In the genomic region with DNA sequence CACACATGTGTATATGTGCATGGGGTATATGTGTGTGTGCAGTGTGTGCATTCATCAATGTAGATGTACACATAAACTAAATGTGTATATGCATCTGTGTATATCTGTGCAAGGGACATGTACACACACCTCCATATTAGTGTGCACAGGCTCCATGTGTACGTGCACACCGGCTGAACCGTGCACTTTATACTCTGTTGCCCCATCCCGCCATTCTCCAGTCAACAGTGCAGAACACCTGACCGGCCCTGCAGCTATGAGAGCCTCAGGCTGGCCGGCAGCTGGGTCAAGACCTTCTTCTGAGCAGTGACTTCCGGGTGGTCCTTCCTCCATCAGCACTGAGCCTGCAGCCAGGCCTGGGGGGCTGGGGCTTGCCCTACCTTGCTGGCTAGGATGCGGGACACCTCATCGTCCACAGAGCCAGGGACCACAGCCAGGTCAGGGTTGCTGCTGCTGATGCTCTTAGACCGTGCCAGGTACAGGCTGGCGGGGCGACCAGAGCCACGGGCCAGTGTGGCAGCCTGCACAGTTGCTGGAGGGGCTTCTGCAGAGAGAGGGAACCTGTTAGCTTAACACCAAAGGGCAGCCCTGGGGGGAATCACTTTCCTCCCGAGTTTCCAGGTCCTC, we compare ENCODE assay signal across 30 mouse cellular contexts. TPM values are rescaled to one million over a fixed set of nuclear protein-coding genes. Genes with fewer than 3 reads are reported as not detected.
A peak's percentile ranks its signal among the peaks of the same experiment; 100 is the strongest.
DNase-seq lines count a peak whose midpoint lies in the region; ATAC-seq and TF ChIP-seq lines count a peak whose summit lies in the region.
"Had no signal": no experiment of that assay in that cellular context is flagged by ENCODE, and none has a peak within 500 bp of the region (broad histone marks: within the 10 kb centered on the region; RNA-seq: fewer than 3 reads in every experiment).

No protein-coding gene starts in this region.

- 0 out of 2 replicates have a peak overlapping the region, but pooled peaks have one; percentile 35 for H3K27ac ChIP-seq in hindbrain, embryonic 10.5 days
- no peak overlapping the region for H3K27ac ChIP-seq in hindbrain, embryonic 16.5 days (ENCODE audit: low read depth, low read length)
- H3K27ac ChIP-seq in liver, embryonic 14.5 days: no peak overlapping the region
- H3K27ac ChIP-seq in liver, embryonic 16.5 days (ENCODE audit: low read length): peak overlapping the region; percentile 52
- H3K27ac ChIP-seq: embryonic facial prominence, embryonic 10.5 days; embryonic facial prominence, embryonic 13.5 days; forebrain, embryonic 10.5 days; forebrain, embryonic 13.5 days; heart, adult 2 months; heart, embryonic 10.5 days; heart, embryonic 13.5 days; hindbrain, embryonic 12.5 days; hindbrain, embryonic 15.5 days had no signal

- H3K27me3 ChIP-seq in hindbrain, embryonic 10.5 days (ENCODE audit: insufficient read depth, poor library complexity, severe bottlenecking): no peaks in the 10 kb centered on the region
- H3K27me3 ChIP-seq in hindbrain, embryonic 16.5 days (replicated peaks; ENCODE audit: control insufficient read depth, insufficient read depth, low read length): no peaks in the 10 kb centered on the region
- no peaks in the 10 kb centered on the region for H3K27me3 ChIP-seq in liver, embryonic 14.5 days (ENCODE audit: control insufficient read depth, insufficient read depth, low read length)
- H3K27me3 ChIP-seq in liver, embryonic 16.5 days (ENCODE audit: control insufficient read depth, insufficient read depth, low read depth, low read length): no peaks in the 10 kb centered on the region
- H3K27me3 ChIP-seq: embryonic facial prominence, embryonic 13.5 days; forebrain, embryonic 13.5 days; heart, embryonic 13.5 days; hindbrain, embryonic 12.5 days; hindbrain, embryonic 15.5 days had no signal

- DNase-seq in hindbrain, embryonic 10.5 days (ENCODE audit: low spot score): no peak
- DNase-seq in liver, embryonic 14.5 days (ENCODE audit: low read depth in 3 of 3, low spot score in 3 of 3): no peak
- no peak for DNase-seq in liver
- DNase-seq: adrenal gland, adult 2 months; adrenal gland, postnatal 14 days; cerebellum, adult 11-12 months; cerebellum, adult 9-10 months; cerebellum, postnatal 36 days; embryo, embryonic 11 days; gastrocnemius, postnatal 10 days; gastrocnemius, postnatal 36 days; heart, postnatal 14 days; heart, postnatal 4 days had no signal

- no peak for TF ChIP-seq CTCF in liver, embryonic 14.5 days (IDR thresholded peaks at IDR 0.05; ENCODE audit: low read depth)

- 93% methylated on average over 14 of the region's 14 CpGs for WGBS in hindbrain, embryonic 10.5 days
- 87% methylated on average over 14 of the region's 14 CpGs for WGBS in hindbrain, embryonic 16.5 days
- WGBS in liver, embryonic 14.5 days (ENCODE audit: insufficient replicate concordance): 74% methylated on average over 14 of the region's 14 CpGs
- 68% methylated on average over 14 of the region's 14 CpGs for WGBS in liver, embryonic 16.5 days (ENCODE audit: insufficient replicate concordance)

- peaks cover 51% of the 10 kb centered on the region for H3K36me3 ChIP-seq in hindbrain, embryonic 10.5 days
- no peaks in the 10 kb centered on the region for H3K36me3 ChIP-seq in hindbrain, embryonic 16.5 days (ENCODE audit: control insufficient read depth, insufficient read depth, low read length)
- no peaks in the 10 kb centered on the region for H3K36me3 ChIP-seq in liver, embryonic 14.5 days (replicated peaks; ENCODE audit: control insufficient read depth, insufficient read depth, low read depth)
- no peaks in the 10 kb centered on the region for H3K36me3 ChIP-seq in liver, embryonic 16.5 days (ENCODE audit: control insufficient read depth, insufficient read depth)
- H3K36me3 ChIP-seq: hindbrain, embryonic 15.5 days had no signal

- peaks cover 8% of the 10 kb centered on the region for H3K4me1 ChIP-seq in hindbrain, embryonic 10.5 days (replicated peaks)
- no peaks in the 10 kb centered on the region for H3K4me1 ChIP-seq in hindbrain, embryonic 16.5 days (ENCODE audit: control insufficient read depth, insufficient read depth, low read depth, low read length)
- H3K4me1 ChIP-seq in liver, embryonic 14.5 days (replicated peaks; ENCODE audit: control insufficient read depth in 2 of 2, insufficient read depth in 2 of 2, low read length in 1 of 2): peaks cover 0 to 7% of the 10 kb centered on the region in 2 experiments; a peak in 2 of 4 replicates
- H3K4me1 ChIP-seq in liver, embryonic 16.5 days (ENCODE audit: control insufficient read depth, low read depth, low read length): no peaks in the 10 kb centered on the region; the same call in 1 of the 2 replicates
- H3K4me1 ChIP-seq: embryonic facial prominence, embryonic 13.5 days; forebrain, embryonic 10.5 days; forebrain, embryonic 13.5 days; heart, embryonic 13.5 days; hindbrain, embryonic 15.5 days had no signal

- no peak overlapping the region for H3K9ac ChIP-seq in hindbrain, embryonic 16.5 days (ENCODE audit: low read depth, low read length)
- H3K9ac ChIP-seq in liver, embryonic 14.5 days (replicated peaks): no peak overlapping the region
- no peak overlapping the region for H3K9ac ChIP-seq in liver, embryonic 16.5 days (ENCODE audit: low read depth, low read length)
- H3K9ac ChIP-seq: embryonic facial prominence, embryonic 13.5 days; forebrain, embryonic 13.5 days; heart, embryonic 13.5 days; hindbrain, embryonic 12.5 days; hindbrain, embryonic 15.5 days had no signal

- no peak for ATAC-seq in hindbrain, embryonic 16.5 days
- ATAC-seq in liver, embryonic 14.5 days (ENCODE audit: insufficient read depth): peak; percentile 3; the same call in 1 of the 2 replicates
- peak; percentile 62 for ATAC-seq in liver, embryonic 16.5 days (ENCODE audit: low read depth)
- no peak for ATAC-seq in erythroid progenitor cell, adult 5-6 weeks (replicated peaks; ENCODE audit: low FRiP score, poor library complexity, severe bottlenecking)
- ATAC-seq: CD4-positive, CD25-positive, alpha-beta regulatory T cell, adult 4 months; forebrain, embryonic 13.5 days; forebrain, embryonic 16.5 days had no signal

- no peak overlapping the region for H3K4me3 ChIP-seq in hindbrain, embryonic 10.5 days
- no peak overlapping the region for H3K4me3 ChIP-seq in hindbrain, embryonic 16.5 days (ENCODE audit: low read length)
- no peak overlapping the region for H3K4me3 ChIP-seq in liver, embryonic 14.5 days (ENCODE audit: insufficient read depth in 1 of 2, low read depth in 2 of 2, low read length in 2 of 2)
- no peak overlapping the region for H3K4me3 ChIP-seq in liver, embryonic 16.5 days (ENCODE audit: low read depth, low read length)
- H3K4me3 ChIP-seq: embryonic facial prominence, embryonic 10.5 days; embryonic facial prominence, embryonic 13.5 days; erythroblast, embryonic 14.5 days; forebrain, embryonic 10.5 days; forebrain, embryonic 13.5 days; heart, adult 2 months; heart, embryonic 10.5 days; heart, embryonic 13.5 days; hindbrain, embryonic 12.5 days; hindbrain, embryonic 15.5 days had no signal

- TF ChIP-seq EP300 in liver, embryonic 14.5 days (IDR thresholded peaks at IDR 0.05; ENCODE audit: low read depth): no peak

- H3K9me3 ChIP-seq in hindbrain, embryonic 10.5 days: no peaks in the 10 kb centered on the region
- no peaks in the 10 kb centered on the region for H3K9me3 ChIP-seq in hindbrain, embryonic 16.5 days (ENCODE audit: control insufficient read depth, low read length)
- no peaks in the 10 kb centered on the region for H3K9me3 ChIP-seq in liver, embryonic 14.5 days (ENCODE audit: control insufficient read depth, low read length)
- no peaks in the 10 kb centered on the region for H3K9me3 ChIP-seq in liver, embryonic 16.5 days (replicated peaks; ENCODE audit: control insufficient read depth, low read length)
- H3K9me3 ChIP-seq: embryonic facial prominence, embryonic 10.5 days; embryonic facial prominence, embryonic 13.5 days; forebrain, embryonic 10.5 days; forebrain, embryonic 13.5 days; heart, embryonic 10.5 days; heart, embryonic 13.5 days; hindbrain, embryonic 12.5 days; hindbrain, embryonic 15.5 days had no signal

- no peak overlapping the region for H3K4me2 ChIP-seq in hindbrain, embryonic 16.5 days (ENCODE audit: low read length)
- H3K4me2 ChIP-seq in liver, embryonic 14.5 days (ENCODE audit: low read depth): no peak overlapping the region
- no peak overlapping the region for H3K4me2 ChIP-seq in liver, embryonic 16.5 days (ENCODE audit: low read depth, low read length)
- H3K4me2 ChIP-seq: embryonic facial prominence, embryonic 13.5 days; forebrain, embryonic 13.5 days; heart, embryonic 13.5 days; hindbrain, embryonic 12.5 days; hindbrain, embryonic 15.5 days had no signal

RNA-seq across cellular contexts. Expression of gene Angptl8, which starts 5.4 kb away (rescaled TPM):
- polyA plus RNA-seq in hindbrain, embryonic 10.5 days (2016; fragmentation: Nextera tagmentation; extraction: Ambion mirVana): 0.70 and 0.85 TPM in 2 replicates
- 0.25 and 0.66 TPM in 2 replicates for polyA plus RNA-seq in hindbrain, embryonic 16.5 days (2015; fragmentation: Nextera tagmentation; extraction: Ambion mirVana)
- polyA plus RNA-seq in liver, embryonic 14.5 days (2012; rRNA removed): 20.4 and 26.8 TPM in 2 replicates
- 19.6 and 20.3 TPM in 2 replicates for polyA plus RNA-seq in liver, embryonic 14.5 days (2014; fragmentation: Nextera tagmentation; extraction: Ambion mirVana)
- 51.1 and 55.7 TPM in 2 replicates for polyA plus RNA-seq in liver, embryonic 16.5 days (2015; fragmentation: Nextera tagmentation; extraction: Ambion mirVana)
- not detected in 2 replicates for total RNA-seq in erythroid progenitor cell, adult 5-6 weeks (2015; ENCODE audit: low replicate concordance)
- not detected in 2 replicates for total RNA-seq in erythroid progenitor cell, adult 5-6 weeks (2017; ENCODE audit: low replicate concordance)
- total RNA-seq: gastrocnemius, postnatal 36 days; heart, adult 2 months; heart, postnatal 14 days; heart, postnatal 4 days; MEL had no signal
- polyA plus RNA-seq: CD4-positive, CD25-positive, alpha-beta regulatory T cell, adult 4 months; cortical plate, adult 2 months; forebrain, embryonic 13.5 days had no signal

RNA-seq across cellular contexts. Expression of gene Dock6, which starts 22.5 kb away (rescaled TPM):
- polyA plus RNA-seq in hindbrain, embryonic 10.5 days (2016; fragmentation: Nextera tagmentation; extraction: Ambion mirVana): 23.7 and 24.1 TPM in 2 replicates
- polyA plus RNA-seq in hindbrain, embryonic 16.5 days (2015; fragmentation: Nextera tagmentation; extraction: Ambion mirVana): 16.0 and 17.3 TPM in 2 replicates
- 6.7 and 9.0 TPM in 2 replicates for polyA plus RNA-seq in liver, embryonic 14.5 days (2012; rRNA removed)
- 2.1 and 3.4 TPM in 2 replicates for polyA plus RNA-seq in liver, embryonic 14.5 days (2014; fragmentation: Nextera tagmentation; extraction: Ambion mirVana)
- polyA plus RNA-seq in liver, embryonic 16.5 days (2015; fragmentation: Nextera tagmentation; extraction: Ambion mirVana): 5.0 and 5.3 TPM in 2 replicates
- 2.9 TPM in 1 of 2 replicates, not detected in the other for total RNA-seq in erythroid progenitor cell, adult 5-6 weeks (2015; ENCODE audit: low replicate concordance)
- 0.26 TPM in 1 of 2 replicates, not detected in the other for total RNA-seq in erythroid progenitor cell, adult 5-6 weeks (2017; ENCODE audit: low replicate concordance)

RNA-seq across cellular contexts. Expression of gene Kank2, which starts 31.4 kb away (rescaled TPM):
- 10.0 and 11.0 TPM in 2 replicates for polyA plus RNA-seq in hindbrain, embryonic 10.5 days (2016; fragmentation: Nextera tagmentation; extraction: Ambion mirVana)
- 3.9 and 4.7 TPM in 2 replicates for polyA plus RNA-seq in hindbrain, embryonic 16.5 days (2015; fragmentation: Nextera tagmentation; extraction: Ambion mirVana)
- 3.9 and 4.2 TPM in 2 replicates for polyA plus RNA-seq in liver, embryonic 14.5 days (2012; rRNA removed)
- polyA plus RNA-seq in liver, embryonic 14.5 days (2014; fragmentation: Nextera tagmentation; extraction: Ambion mirVana): 1.2 and 1.4 TPM in 2 replicates
- 3.8 and 5.0 TPM in 2 replicates for polyA plus RNA-seq in liver, embryonic 16.5 days (2015; fragmentation: Nextera tagmentation; extraction: Ambion mirVana)
- total RNA-seq in erythroid progenitor cell, adult 5-6 weeks (2015; ENCODE audit: low replicate concordance): not detected in 2 replicates
- 0.51 TPM in 1 of 2 replicates, not detected in the other for total RNA-seq in erythroid progenitor cell, adult 5-6 weeks (2017; ENCODE audit: low replicate concordance)
- polyA plus RNA-seq: CD4-positive, CD25-positive, alpha-beta regulatory T cell, adult 4 months had no signal

Comparison
In these comparisons a context has a peak if more than half of its experiments do, and no peak if none do; other contexts are left out.
1. H3K27ac ChIP-seq: peak in hindbrain, embryonic 10.5 days (single experiment) and liver, embryonic 16.5 days (single experiment); none in hindbrain, embryonic 16.5 days (single experiment) and liver, embryonic 14.5 days (single experiment).
2. ATAC-seq: peak in liver, embryonic 14.5 days (single experiment) and liver, embryonic 16.5 days (single experiment); none in hindbrain, embryonic 16.5 days (single experiment) and erythroid progenitor cell, adult 5-6 weeks (single experiment).
3. RNA of gene Angptl8, which starts 5.4 kb away (polyA plus RNA-seq): 51.1 to 55.7 TPM in liver, embryonic 16.5 days and 19.6 to 26.8 TPM in liver, embryonic 14.5 days; 0.70 to 0.85 TPM in hindbrain, embryonic 10.5 days and 0.25 to 0.66 TPM in hindbrain, embryonic 16.5 days; every median in the first group is over 10 times any median in the second.